ENCODE assay signal across 10 mouse cellular contexts in genomic region chr11:88399431-88399830, GRCm38 (mm10).
DNase-seq lines count a peak whose midpoint lies in the region; ATAC-seq lines count a peak whose summit lies in the region.
"Had no signal": no experiment of that assay in that cellular context is flagged by ENCODE, and none has a peak within 500 bp of the region (broad histone marks: within the 10 kb centered on the region; RNA-seq: fewer than 3 reads in every experiment).

No protein-coding gene starts in this region.

- intact Hi-C loops in heart, postnatal 36 days (cut with DNase I) = no loop called here

- H3K27me3 ChIP-seq in heart, embryonic 10.5 days (ENCODE audit: insufficient read depth, poor library complexity, severe bottlenecking) = no peaks in the 10 kb centered on the region
- no peaks in the 10 kb centered on the region for H3K27me3 ChIP-seq in intestine, embryonic 16.5 days (replicated peaks; ENCODE audit: control insufficient read depth, insufficient read depth, low read length)

- no peaks in the 10 kb centered on the region for H3K9me3 ChIP-seq in heart, embryonic 10.5 days
- H3K9me3 ChIP-seq in intestine, embryonic 16.5 days (ENCODE audit: control insufficient read depth, low read length) = no peaks in the 10 kb centered on the region

- H3K4me1 ChIP-seq in heart, embryonic 10.5 days = peaks cover 73% of the 10 kb centered on the region
- peaks cover 56% of the 10 kb centered on the region for H3K4me1 ChIP-seq in intestine, embryonic 16.5 days (ENCODE audit: control insufficient read depth, insufficient read depth, low read length)

- H3K36me3 ChIP-seq in heart, embryonic 10.5 days = peaks cover 8% of the 10 kb centered on the region; the same call in 1 of the 2 replicates
- H3K36me3 ChIP-seq in intestine, embryonic 16.5 days (ENCODE audit: control insufficient read depth, insufficient read depth, low read length) = no peaks in the 10 kb centered on the region

- ATAC-seq in intestine, embryonic 16.5 days = no peak

- 47% methylated on average over 5 of the region's 5 CpGs for WGBS in heart, embryonic 10.5 days
- 63% methylated on average over 5 of the region's 5 CpGs for WGBS in intestine, embryonic 16.5 days

- H3K4me2 ChIP-seq in intestine, embryonic 16.5 days (ENCODE audit: low read depth, low read length) = no peak overlapping the region
- H3K4me2 ChIP-seq: lung, embryonic 14.5 days had no signal

- peak overlapping the region; percentile 26 for H3K27ac ChIP-seq in heart, embryonic 10.5 days
- H3K27ac ChIP-seq in intestine, embryonic 16.5 days (ENCODE audit: low read length) = no peak overlapping the region
- H3K27ac ChIP-seq: layer of hippocampus, adult 2 months had no signal

- H3K4me3 ChIP-seq in heart, embryonic 10.5 days = no peak overlapping the region
- no peak overlapping the region for H3K4me3 ChIP-seq in intestine, embryonic 16.5 days (ENCODE audit: low read length)
- H3K4me3 ChIP-seq: layer of hippocampus, adult 2 months had no signal

- DNase-seq in heart, embryonic 10.5 days (ENCODE audit: low spot score) = no peak
- no peak for DNase-seq in heart, postnatal 36 days
- DNase-seq in MN1 (ENCODE audit: low spot score) = peak; percentile 53
- DNase-seq in embryo, embryonic 11 days = peak; percentile 34
- DNase-seq in thymus, postnatal 25 days = no peak
- no peak for DNase-seq in frontal cortex, postnatal 14 days (ENCODE audit: low spot score in 2 of 2)
- DNase-seq: gastrocnemius, postnatal 36 days had no signal

- peak overlapping the region; percentile 31; the same call in 1 of the 2 replicates for H3K9ac ChIP-seq in intestine, embryonic 16.5 days (ENCODE audit: low read depth, low read length)
- H3K9ac ChIP-seq: lung, embryonic 14.5 days had no signal

Comparison
In these comparisons a context has a peak if more than half of its experiments do, and no peak if none do; other contexts are left out.
1. DNase-seq: peak in MN1 (single experiment) and embryo, embryonic 11 days (single experiment); none in heart, embryonic 10.5 days (single experiment), heart, postnatal 36 days (0 of 2), thymus, postnatal 25 days (single experiment) and frontal cortex, postnatal 14 days (0 of 2).